ENCODE assay signal across 7 mouse cellular contexts in the genomic region with DNA sequence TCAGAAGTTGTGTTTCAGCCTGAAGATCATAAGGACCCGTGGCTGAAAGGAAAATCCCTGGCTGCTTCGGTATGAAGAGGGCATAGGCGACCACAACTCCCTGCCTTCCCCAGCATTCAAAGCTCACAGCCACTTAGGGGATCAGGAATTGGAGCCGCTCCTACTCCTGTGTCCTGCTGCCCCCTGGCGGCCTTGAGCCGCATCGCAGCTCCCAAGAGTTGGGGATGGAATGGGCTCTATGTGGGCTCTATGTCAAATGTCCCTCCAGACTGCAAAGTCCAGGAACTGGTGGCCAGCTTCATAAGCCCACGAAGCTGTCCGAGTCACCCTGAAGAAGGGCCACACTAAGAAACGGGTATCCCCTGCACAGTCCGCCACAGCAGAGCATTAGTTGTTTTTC. TPM values are rescaled to one million over a fixed set of nuclear protein-coding genes. Genes with fewer than 3 reads are reported as not detected.
DNase-seq lines count a peak whose midpoint lies in the region; ATAC-seq and TF ChIP-seq lines count a peak whose summit lies in the region.

No protein-coding gene starts in this region.

- 4% methylated on average over 11 of the region's 11 CpGs for WGBS in intestine, postnatal 0 days
- WGBS in limb, embryonic 10.5 days: 4% methylated on average over 11 of the region's 11 CpGs
- 6% methylated on average over 11 of the region's 11 CpGs for WGBS in midbrain, embryonic 14.5 days
- 5% methylated on average over 11 of the region's 11 CpGs for WGBS in small intestine, adult 2 months

- H3K27me3 ChIP-seq in intestine, postnatal 0 days (replicated peaks; ENCODE audit: control insufficient read depth, insufficient read depth, low read length): 0 out of 2 replicates have a peak, but pooled peaks cover 9% of the 10 kb centered on the region
- H3K27me3 ChIP-seq in limb, embryonic 10.5 days (ENCODE audit: low read depth, poor library complexity, severe bottlenecking): peaks cover 28% of the 10 kb centered on the region
- H3K27me3 ChIP-seq in midbrain, embryonic 14.5 days (ENCODE audit: control insufficient read depth, insufficient read depth, low read length): peaks cover 10% of the 10 kb centered on the region; the same call in 1 of the 2 replicates
- no peaks in the 10 kb centered on the region for H3K27me3 ChIP-seq in small intestine, adult 2 months (ENCODE audit: control insufficient read depth, insufficient read depth, low read length)

- peak; percentile 77 for DNase-seq in adrenal gland, adult 8-10 months
- peak; percentile 79 for DNase-seq in embryo, embryonic 10 days (ENCODE audit: low spot score)
- DNase-seq in gastrocnemius, postnatal 36 days: peak; percentile 79 to 87
- peak; percentile 85 for DNase-seq in limb, embryonic 10.5 days (ENCODE audit: low spot score)
- DNase-seq in midbrain, embryonic 14.5 days: peak; percentile 91

- H3K36me3 ChIP-seq in intestine, postnatal 0 days (ENCODE audit: control insufficient read depth, insufficient read depth): no peaks in the 10 kb centered on the region
- H3K36me3 ChIP-seq in limb, embryonic 10.5 days: no peaks in the 10 kb centered on the region
- no peaks in the 10 kb centered on the region for H3K36me3 ChIP-seq in midbrain, embryonic 14.5 days (ENCODE audit: control insufficient read depth, insufficient read depth, low read length)
- no peaks in the 10 kb centered on the region for H3K36me3 ChIP-seq in small intestine, adult 2 months (ENCODE audit: control insufficient read depth, insufficient read depth, low read length)

- H3K4me1 ChIP-seq in intestine, postnatal 0 days (replicated peaks; ENCODE audit: control insufficient read depth, insufficient read depth, low read length): no peaks in the 10 kb centered on the region
- H3K4me1 ChIP-seq in limb, embryonic 10.5 days: 0 out of 2 replicates have a peak, but pooled peaks cover 3% of the 10 kb centered on the region
- no peaks in the 10 kb centered on the region for H3K4me1 ChIP-seq in midbrain, embryonic 14.5 days (ENCODE audit: control insufficient read depth, insufficient read depth, low read length)
- H3K4me1 ChIP-seq in small intestine, adult 2 months (ENCODE audit: control insufficient read depth, insufficient read depth, insufficient read length, low read length): peaks cover 5% of the 10 kb centered on the region; the same call in 1 of the 2 replicates

- peak; percentile 94 for TF ChIP-seq CTCF in intestine, postnatal 0 days (IDR thresholded peaks at IDR 0.05; ENCODE audit: low read depth)
- peak; percentile 88 for TF ChIP-seq CTCF in small intestine, adult 2 months (IDR thresholded peaks at IDR 0.05; ENCODE audit: extremely low read depth, insufficient read length, insufficient replicate concordance, low read depth, low read length)

- ATAC-seq in intestine, postnatal 0 days: peak; percentile 38; the same call in 1 of the 2 replicates
- ATAC-seq in midbrain, embryonic 14.5 days (ENCODE audit: low FRiP score, low TSS enrichment): no peak

- no peak overlapping the region for H3K9ac ChIP-seq in intestine, postnatal 0 days (ENCODE audit: low read depth, low read length)
- H3K9ac ChIP-seq in midbrain, embryonic 14.5 days (replicated peaks; ENCODE audit: low read length): no peak overlapping the region

- no peak overlapping the region for H3K4me2 ChIP-seq in intestine, postnatal 0 days (replicated peaks; ENCODE audit: low read depth)
- no peak overlapping the region for H3K4me2 ChIP-seq in midbrain, embryonic 14.5 days (ENCODE audit: low read length)

- intact Hi-C loops in gastrocnemius, postnatal 36 days (cut with DNase I): loop anchor here (2.0 kb wide), 1 partner anchor 16 kb away; no protein-coding TSS in a partner anchor

- no peak overlapping the region for H3K4me3 ChIP-seq in intestine, postnatal 0 days (ENCODE audit: low read depth, low read length)
- H3K4me3 ChIP-seq in limb, embryonic 10.5 days: no peak overlapping the region
- H3K4me3 ChIP-seq in midbrain, embryonic 14.5 days (replicated peaks; ENCODE audit: low read depth, low read length): no peak overlapping the region
- no peak overlapping the region for H3K4me3 ChIP-seq in small intestine, adult 2 months (ENCODE audit: low read depth, low read length)

- H3K27ac ChIP-seq in intestine, postnatal 0 days (ENCODE audit: low read depth, low read length): no peak overlapping the region
- H3K27ac ChIP-seq in limb, embryonic 10.5 days: no peak overlapping the region
- H3K27ac ChIP-seq in midbrain, embryonic 14.5 days (replicated peaks; ENCODE audit: low read depth, low read length): no peak overlapping the region
- H3K27ac ChIP-seq in small intestine, adult 2 months (ENCODE audit: insufficient read depth, low read depth, low read length): no peak overlapping the region

- no peak for TF ChIP-seq POLR2A in small intestine, adult 2 months (IDR thresholded peaks at IDR 0.05; ENCODE audit: low read depth, low read length)

- no peaks in the 10 kb centered on the region for H3K9me3 ChIP-seq in intestine, postnatal 0 days (ENCODE audit: control insufficient read depth)
- no peaks in the 10 kb centered on the region for H3K9me3 ChIP-seq in limb, embryonic 10.5 days (replicated peaks)
- H3K9me3 ChIP-seq in midbrain, embryonic 14.5 days (ENCODE audit: control insufficient read depth, low read length): no peaks in the 10 kb centered on the region

RNA-seq across cellular contexts. Expression of a gene that starts 12.2 kb away (rescaled TPM):
- total RNA-seq in adrenal gland, adult 8-10 months (2022): 100 to 1,000 TPM; 209 to 349 (median 279) TPM
- 10 to 100 TPM; 28.2 to 39.1 TPM for total RNA-seq in gastrocnemius, postnatal 36 days (2021)
- 672 and 681 TPM in 2 replicates for polyA plus RNA-seq in intestine, postnatal 0 days (2015; fragmentation: Nextera tagmentation; extraction: Ambion mirVana)
- polyA plus RNA-seq in limb, embryonic 10.5 days (2016; fragmentation: Nextera tagmentation; extraction: Ambion mirVana): 21.4 and 23.1 TPM in 2 replicates
- 68.5 and 74.3 TPM in 2 replicates for polyA plus RNA-seq in midbrain, embryonic 14.5 days (2014; fragmentation: Nextera tagmentation; extraction: Ambion mirVana)
- 776 and 1,546 TPM in 2 replicates for polyA plus RNA-seq in small intestine, adult 2 months (2012; rRNA removed)

RNA-seq across cellular contexts. Expression of a gene that starts 33.2 kb away (rescaled TPM):
- 100 to 1,000 TPM; 181 to 239 (median 202) TPM for total RNA-seq in adrenal gland, adult 8-10 months (2022)
- 10 to 100 TPM; 67.7 to 83.0 TPM for total RNA-seq in gastrocnemius, postnatal 36 days (2021)
- polyA plus RNA-seq in intestine, postnatal 0 days (2015; fragmentation: Nextera tagmentation; extraction: Ambion mirVana): 125 and 127 TPM in 2 replicates
- 749 and 792 TPM in 2 replicates for polyA plus RNA-seq in limb, embryonic 10.5 days (2016; fragmentation: Nextera tagmentation; extraction: Ambion mirVana)
- polyA plus RNA-seq in midbrain, embryonic 14.5 days (2014; fragmentation: Nextera tagmentation; extraction: Ambion mirVana): 386 and 390 TPM in 2 replicates
- 95.6 and 194 TPM in 2 replicates for polyA plus RNA-seq in small intestine, adult 2 months (2012; rRNA removed)

RNA-seq across cellular contexts. Expression of a gene that starts 39.2 kb away (rescaled TPM):
- total RNA-seq in adrenal gland, adult 8-10 months (2022): 10 to 100 TPM; 17.4 to 20.2 (median 19.8) TPM
- total RNA-seq in gastrocnemius, postnatal 36 days (2021): 1 to 10 TPM; 5.5 to 8.7 TPM
- 8.1 and 8.2 TPM in 2 replicates for polyA plus RNA-seq in intestine, postnatal 0 days (2015; fragmentation: Nextera tagmentation; extraction: Ambion mirVana)
- 10.7 and 12.1 TPM in 2 replicates for polyA plus RNA-seq in limb, embryonic 10.5 days (2016; fragmentation: Nextera tagmentation; extraction: Ambion mirVana)
- 3.8 and 7.3 TPM in 2 replicates for polyA plus RNA-seq in midbrain, embryonic 14.5 days (2014; fragmentation: Nextera tagmentation; extraction: Ambion mirVana)
- polyA plus RNA-seq in small intestine, adult 2 months (2012; rRNA removed): 13.7 and 36.3 TPM in 2 replicates

RNA-seq across cellular contexts. Expression of a gene that starts 41.3 kb away (rescaled TPM):
- 10 to 100 TPM in 1 of 4 experiments, 1 to 10 TPM in 3; 5.5 to 12.1 (median 7.4) TPM for total RNA-seq in adrenal gland, adult 8-10 months (2022)
- total RNA-seq in gastrocnemius, postnatal 36 days (2021): 1 to 10 TPM; 1.7 to 2.4 TPM
- 4.1 and 4.3 TPM in 2 replicates for polyA plus RNA-seq in intestine, postnatal 0 days (2015; fragmentation: Nextera tagmentation; extraction: Ambion mirVana)
- polyA plus RNA-seq in limb, embryonic 10.5 days (2016; fragmentation: Nextera tagmentation; extraction: Ambion mirVana): 4.5 and 5.2 TPM in 2 replicates
- polyA plus RNA-seq in midbrain, embryonic 14.5 days (2014; fragmentation: Nextera tagmentation; extraction: Ambion mirVana): 78.1 and 99.0 TPM in 2 replicates
- polyA plus RNA-seq in small intestine, adult 2 months (2012; rRNA removed): 1.0 and 2.8 TPM in 2 replicates

RNA-seq across cellular contexts. Expression of a gene that starts 45.4 kb away (rescaled TPM):
- 1 to 10 TPM; 3.6 to 5.8 (median 4.6) TPM for total RNA-seq in adrenal gland, adult 8-10 months (2022)
- under 1 TPM; 0.38 to 0.47 TPM for total RNA-seq in gastrocnemius, postnatal 36 days (2021)
- polyA plus RNA-seq in intestine, postnatal 0 days (2015; fragmentation: Nextera tagmentation; extraction: Ambion mirVana): 56.2 and 60.6 TPM in 2 replicates
- polyA plus RNA-seq in limb, embryonic 10.5 days (2016; fragmentation: Nextera tagmentation; extraction: Ambion mirVana): not detected in 2 replicates
- polyA plus RNA-seq in midbrain, embryonic 14.5 days (2014; fragmentation: Nextera tagmentation; extraction: Ambion mirVana): 0.16 TPM in 1 of 2 replicates, not detected in the other
- polyA plus RNA-seq in small intestine, adult 2 months (2012; rRNA removed): 36.3 and 83.4 TPM in 2 replicates
